Mouse (Mus musculus) left cerebral cortex, postnatal 10 days (tissue): Measurements from ENCODE around the gene Arl3. TPM values are rescaled to one million over a fixed set of nuclear protein-coding genes. Genes with fewer than 3 reads are reported as not detected.
"Not testable (repeated sequence)": the region's sequence is repeated elsewhere in the genome, so short reads cannot be mapped to it uniquely, and the experiment has no call there.

Source experiments
- DNase-seq, 2 experiments: peaks; one replicate each; pipeline ENCODE4 v3.0.0; 2021 to 2022; ENCODE audit warnings: low spot score in 2 of 2, mixed read lengths in 1 of 2; ENCODE audit errors: extremely low spot score in 1 of 2
- intact Hi-C: fragments of 180-260 bp; cut with DNase I; formaldehyde crosslinking; loops from one replicate; pipeline ENCODE4 v1.15.1; 2025
- total RNA-seq, 2 experiments: library from RNA; stranded (reverse); gene quantifications; 2 replicates each; pipeline ENCODE4 v1.2.3; 2021

Gene Arl3
- total RNA-seq, 2 experiments from 2014 or later: 103 to 104 TPM

DNA sequence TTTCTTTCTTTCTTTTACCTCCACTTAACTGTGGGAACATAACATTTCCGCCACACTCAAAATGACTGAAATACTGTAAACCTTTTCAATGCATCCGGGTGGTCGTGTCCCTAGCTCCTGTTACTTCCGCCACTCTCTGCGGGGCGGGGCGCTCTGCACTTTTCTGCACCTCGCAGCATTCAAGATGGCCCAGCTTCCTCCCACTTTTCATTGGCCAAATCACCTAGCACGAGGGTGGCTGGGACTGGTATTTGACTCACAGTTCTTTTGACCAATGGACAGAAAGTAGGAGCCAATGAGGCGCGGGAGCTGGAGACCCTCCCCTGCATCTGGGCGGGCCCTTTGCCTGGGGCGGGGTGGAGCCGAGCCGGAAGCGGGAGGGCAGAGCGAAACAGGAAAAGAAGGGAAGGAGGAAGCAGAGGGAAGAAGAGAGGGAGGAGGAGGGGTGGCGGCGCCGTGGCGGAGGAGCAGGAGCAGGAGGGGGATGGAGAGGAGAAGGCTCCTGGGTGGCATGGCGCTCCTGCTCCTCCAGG, 25.8 kb upstream of the Arl3 start, which contains the start of gene Wbp1l:
Gene Wbp1l (plus strand): TSS at position 365 of the 533 bp plus-strand sequence.
- DNase-seq: peak; percentile 97 to 99
- intact Hi-C loops: no loop called here

DNA sequence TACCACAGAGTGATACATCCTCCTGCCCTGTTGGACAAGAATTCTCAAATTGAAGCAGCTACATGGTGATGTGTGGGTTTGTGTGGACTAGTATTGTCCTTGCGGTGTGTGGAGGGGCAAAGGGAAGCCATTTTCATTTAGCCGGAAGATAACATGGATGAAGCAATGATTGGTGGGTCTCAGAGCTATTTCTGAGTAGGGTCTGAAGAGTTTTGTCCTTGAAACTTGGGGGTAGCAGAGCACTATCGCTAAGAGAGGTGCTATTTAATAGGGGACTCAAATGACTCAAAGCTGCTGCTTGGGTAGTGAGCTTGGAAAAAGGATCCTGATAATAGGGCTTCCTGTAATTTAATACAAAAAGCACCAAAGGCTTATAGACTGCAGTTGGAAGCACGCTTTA, 25.2 kb upstream of the Arl3 start:
- DNase-seq: no peak

DNA sequence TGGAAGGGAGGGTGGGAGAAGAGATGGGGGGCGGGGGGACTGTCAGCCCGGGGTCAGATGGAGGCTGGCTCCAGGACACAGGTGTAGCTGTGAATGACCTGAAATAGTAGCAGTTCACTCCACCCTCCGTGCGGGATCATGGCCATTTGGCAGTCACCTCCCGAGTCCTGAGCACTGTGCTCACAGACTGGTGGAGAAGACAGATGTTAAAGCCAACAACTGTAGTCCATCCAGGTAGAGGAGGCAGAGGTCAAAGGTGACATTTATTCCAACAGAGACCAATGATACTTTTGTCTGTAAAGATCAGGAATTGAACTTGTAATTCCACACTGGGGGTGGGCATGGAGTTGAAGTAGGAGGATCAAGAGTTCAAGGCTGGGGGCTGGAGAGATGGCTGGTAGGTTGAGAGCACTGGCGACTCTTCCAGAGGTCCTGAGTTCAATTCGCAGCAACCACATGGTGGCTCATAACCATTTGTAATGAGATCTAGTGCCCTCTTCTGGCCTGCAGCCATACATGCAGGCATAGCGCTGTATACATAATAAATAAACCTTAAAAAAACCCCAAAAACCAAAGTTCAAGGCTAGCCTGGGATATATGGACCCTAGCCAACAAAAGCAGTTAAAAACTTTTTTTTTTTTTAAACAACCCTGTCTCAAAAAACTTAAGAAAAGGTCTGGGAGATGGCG, 19.9 kb upstream of the Arl3 start:
- intact Hi-C loops: no loop called here
- no peak for DNase-seq

More for the DNA sequence above, 25.2 kb upstream of the Arl3 start:
- intact Hi-C loops: no loop called here

DNA sequence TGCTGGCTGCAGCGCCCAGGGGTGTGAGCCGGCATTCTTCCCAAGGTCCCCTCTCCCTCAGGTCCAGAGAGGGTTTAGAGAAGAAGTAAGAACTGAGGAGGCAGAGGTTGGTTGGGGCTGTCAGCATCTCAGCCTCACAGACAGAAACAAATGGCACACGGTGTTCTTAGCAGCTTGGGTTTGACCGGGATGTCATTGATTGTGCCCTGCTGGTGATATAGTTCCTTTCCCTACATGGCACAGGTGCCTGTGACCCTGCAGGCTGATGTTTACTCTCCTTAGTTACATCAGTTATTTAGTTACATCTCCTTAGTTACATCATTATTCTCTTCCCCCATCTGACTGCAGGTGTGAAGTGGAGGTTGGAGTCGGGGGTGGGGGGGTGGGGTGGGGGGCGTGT, 18.6 kb upstream of the Arl3 start:
- intact Hi-C loops: no loop called here
- DNase-seq: no peak

DNA sequence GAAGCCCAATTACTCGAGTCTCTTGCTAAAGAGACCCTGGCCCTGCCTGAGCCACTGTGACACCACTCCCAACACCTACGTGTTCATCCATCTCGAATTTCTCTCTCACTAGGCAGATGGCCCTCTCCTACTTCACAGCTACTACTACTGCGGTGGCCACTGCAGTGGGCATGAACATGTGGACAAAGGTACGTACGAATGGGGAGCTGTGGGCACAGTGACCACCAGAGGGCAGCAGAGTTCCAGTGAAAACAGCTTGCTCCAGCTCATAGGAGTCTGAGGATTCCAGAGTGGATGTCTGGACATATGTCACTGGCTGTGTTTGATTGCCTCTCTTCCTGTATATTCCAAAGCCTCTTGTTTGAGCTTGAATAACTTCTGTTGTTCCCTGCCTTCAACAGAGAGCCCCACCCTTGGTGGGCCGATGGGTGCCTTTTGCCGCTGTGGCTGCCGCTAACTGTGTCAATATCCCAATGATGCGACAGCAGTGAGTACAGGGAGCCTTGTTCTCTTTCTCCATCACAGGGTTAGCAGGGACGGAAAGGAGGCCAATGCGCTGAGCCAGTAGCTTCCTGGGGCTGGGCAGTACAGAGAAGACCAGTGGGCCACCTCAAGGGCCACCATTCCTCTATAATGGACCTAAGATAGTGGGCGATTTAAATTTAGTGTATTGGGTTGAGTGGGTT, 15.0 kb upstream of the Arl3 start:
- DNase-seq: peak; percentile 79 to 87
- intact Hi-C loops: loop anchor here (5.0 kb wide), 1 partner anchor 154 kb away; no protein-coding TSS in a partner anchor

DNA sequence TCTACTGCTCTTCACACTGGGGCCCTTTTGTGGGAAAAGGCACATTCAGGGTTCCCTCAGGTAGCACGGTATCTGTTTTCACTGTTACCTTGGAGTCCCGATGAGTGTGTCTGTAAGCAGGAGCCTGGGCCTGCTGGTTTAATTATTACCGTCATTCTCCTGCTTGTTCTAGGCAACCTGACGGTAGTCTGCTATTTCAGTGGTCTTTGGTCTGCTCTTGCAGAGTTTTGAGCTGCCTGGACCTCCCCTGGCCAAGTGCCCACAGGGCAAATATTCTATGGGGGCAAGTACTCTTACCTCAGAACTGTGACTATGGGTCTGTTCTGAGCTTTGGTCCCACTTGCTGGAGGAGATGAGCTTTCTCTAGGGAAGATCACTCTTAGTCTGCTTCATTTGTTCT, 2.2 kb upstream of the Arl3 start:
- no peak for DNase-seq
- intact Hi-C loops: no loop called here

DNA sequence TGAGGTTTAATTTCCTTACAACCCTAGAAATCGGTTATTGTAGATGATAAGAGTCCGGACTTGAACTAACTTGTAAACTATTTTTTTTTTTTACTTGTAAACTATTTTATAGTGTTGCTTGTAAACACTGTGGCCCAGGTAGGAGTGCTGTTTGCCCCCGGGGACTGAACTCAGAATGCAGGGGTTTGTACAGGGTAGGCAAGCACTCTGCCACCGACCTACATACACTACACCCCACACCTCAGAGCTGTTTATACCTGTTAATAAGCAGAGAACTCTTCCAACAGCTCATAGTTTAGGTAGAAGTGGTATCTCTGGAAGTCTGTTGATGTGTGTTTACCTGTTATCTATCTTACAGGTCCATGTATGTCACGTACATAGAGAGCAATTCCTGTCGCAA, 992 bp upstream of the Arl3 start:
- intact Hi-C loops: no loop called here
- DNase-seq: no peak

DNA sequence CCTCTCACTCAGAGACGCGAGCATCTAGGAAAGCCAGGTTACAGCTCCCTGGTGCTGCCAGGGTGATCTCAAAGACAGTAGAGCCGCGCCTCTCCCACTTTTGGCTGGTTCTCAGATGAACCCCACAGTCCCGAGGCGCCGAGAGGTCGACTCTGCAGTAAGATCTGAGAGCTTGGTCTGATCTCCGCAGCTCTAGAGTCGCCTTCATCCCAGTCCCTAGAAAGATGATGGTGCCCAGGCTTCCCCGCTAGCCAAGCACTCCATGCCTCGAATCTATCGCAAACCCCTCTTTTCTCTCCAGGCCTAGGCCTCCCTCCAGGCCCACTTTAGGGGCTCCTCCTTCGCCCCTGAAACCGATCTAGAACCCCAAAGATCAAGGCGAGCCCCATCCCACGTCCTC, 450 bp downstream of the Arl3 start:
- no peak for DNase-seq
- intact Hi-C loops: no loop called here

DNA sequence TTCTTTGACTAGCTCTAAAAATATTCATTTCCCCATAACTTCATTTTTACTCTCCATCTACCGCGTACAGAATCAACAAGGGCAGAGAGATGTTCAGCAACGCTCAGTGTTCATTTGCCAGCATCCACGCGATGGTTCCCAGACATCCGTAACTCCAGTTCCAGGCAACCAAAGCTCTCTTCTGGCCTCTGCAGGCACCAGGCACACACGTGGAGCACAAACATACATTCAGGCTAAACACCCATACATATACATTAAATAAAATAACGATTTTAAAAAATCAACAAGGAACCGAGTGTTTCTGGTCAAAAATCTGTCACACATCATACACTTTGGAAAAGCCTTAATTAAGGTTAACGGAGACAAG, 1.1 kb downstream of the Arl3 start:
- intact Hi-C loops: no loop called here
- DNase-seq: peak in 1 of 2 experiments; percentile 22

DNA sequence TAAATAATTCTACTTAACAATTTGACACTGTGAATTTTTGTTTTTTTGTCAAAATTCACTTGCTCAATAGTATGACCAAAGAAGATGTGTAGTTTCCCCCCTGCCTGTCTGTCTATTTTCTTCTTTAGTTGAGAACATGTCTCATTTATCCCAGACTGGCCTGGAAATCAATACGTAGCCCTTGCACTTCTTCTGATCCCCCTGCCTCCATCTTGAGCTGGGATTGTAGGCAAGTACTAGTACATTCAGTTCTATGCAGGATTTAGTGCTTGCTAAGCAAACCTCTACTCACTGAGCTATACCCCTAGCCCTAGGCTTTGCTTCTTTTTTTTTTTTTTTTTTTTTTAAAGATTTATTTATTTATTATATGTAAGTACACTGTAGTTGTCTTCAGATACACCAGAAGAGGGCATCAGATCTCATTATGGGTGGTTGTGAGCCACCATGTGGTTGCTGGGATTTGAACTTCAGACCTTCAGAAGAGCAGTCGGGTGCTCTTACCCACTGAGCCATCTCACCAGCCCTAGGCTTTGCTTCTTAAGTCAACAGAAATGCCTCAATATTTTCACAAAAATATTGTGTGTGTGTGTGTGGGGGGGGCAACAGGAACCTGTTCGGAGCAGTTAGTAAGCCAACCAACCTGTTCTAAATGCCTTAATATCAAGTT, 1.7 kb downstream of the Arl3 start:
- intact Hi-C loops, DNase-seq: not testable (repeated sequence)

DNA sequence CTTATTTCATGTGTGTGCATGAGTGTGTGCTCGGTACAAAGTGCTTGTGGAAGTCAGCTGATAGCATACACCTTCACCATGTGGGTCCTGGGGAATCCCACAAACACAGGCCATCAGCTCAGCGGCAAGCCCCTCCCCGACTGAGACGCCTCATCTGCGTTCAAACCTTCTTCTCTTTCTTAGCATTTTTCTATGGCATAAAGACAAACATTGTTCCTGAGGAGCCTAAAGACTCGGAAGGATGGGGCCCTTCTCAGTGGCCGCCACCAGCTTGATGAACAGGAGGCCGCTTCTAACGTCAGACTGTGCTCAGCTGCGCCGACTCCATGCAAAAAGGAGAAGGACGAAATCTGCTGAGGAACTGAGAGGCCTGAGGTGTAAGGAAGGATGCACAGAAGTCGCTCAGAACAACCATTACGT, 8.9 kb downstream of the Arl3 start:
- intact Hi-C loops: no loop called here

DNA sequence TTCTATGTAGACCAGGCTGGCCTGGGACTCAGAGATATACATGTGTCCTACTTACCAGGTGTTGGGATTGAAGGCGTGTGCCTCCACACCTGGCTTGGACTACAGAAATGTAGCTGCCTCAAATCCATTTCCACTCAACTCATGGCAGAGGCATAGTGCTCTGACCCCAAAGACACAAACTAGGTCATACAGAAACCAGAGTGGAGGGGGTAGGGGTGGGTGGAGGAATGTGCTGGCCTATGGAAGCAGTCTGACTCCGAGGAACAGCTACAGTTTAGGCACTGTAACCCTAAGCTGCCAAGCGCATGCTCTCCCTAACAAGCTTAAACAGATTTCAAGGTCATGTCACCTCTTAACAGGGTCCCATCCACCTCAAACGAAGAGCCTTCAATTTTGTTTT, 9.4 kb downstream of the Arl3 start:
- no peak for DNase-seq
- intact Hi-C loops: no loop called here

More for the DNA sequence above, 8.9 kb downstream of the Arl3 start:
- no peak for DNase-seq

DNA sequence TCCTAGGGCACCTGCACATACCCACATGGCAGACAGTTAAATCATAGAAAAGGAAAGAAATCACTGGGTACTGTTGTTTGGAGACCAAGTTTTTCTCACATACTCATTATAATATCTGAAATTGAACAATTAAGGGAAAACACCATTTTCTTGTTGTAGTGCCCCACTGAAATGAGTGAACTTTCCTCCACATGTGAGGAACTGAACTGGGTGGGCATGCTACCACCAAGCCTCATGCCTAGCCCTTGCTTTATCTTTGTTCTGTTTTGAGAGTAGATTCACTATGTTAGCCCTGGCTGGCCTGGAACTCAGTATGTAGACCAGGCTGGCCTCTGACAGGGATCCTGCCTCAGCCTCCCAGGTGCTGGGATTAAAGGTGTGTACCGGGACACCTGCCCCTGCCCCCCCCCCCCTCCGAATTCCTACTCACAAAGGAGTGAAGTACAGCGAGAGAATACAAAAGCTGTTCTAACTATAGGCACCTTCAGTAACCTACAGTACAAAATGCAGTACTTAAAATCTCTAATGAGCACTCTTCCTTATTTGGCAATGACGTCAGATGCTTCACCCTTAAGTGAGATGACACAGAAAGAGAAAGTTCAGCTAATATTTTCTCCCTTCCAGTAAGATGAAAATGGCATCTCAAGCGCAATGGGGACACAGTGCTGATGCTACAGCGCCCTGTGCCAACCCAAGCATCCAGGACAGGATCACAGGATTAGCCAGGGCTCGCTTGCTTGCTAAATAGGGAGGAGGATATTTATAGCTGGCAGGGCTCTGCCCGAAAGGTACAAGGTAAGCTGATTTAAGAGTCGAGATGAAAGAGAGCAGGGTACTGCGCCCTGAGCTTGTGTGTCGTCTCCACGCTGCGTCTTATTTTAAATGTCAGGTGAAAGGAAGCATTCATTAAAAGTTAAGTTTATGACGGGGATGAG, 10.2 kb downstream of the Arl3 start:
- intact Hi-C loops: no loop called here
- DNase-seq: no peak

DNA sequence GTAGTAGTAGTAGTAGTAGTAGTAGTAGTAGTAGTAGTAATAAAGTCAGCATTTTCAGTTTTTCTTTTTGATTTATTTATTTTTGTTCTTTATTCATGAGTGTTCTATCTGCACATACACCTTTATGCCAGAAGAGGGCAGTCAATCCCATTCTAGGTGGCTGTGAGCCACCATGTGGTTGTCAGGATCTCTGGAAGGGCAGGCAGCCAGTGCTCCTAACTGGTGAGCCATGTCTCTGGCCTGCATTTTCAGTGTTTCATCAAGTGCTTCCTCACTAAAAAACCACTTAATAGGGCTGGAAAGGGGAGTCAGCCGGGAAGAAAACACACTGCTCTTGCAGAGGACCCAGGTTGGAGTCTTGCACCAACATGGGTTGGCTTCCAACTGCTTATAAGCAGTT, 10.9 kb downstream of the Arl3 start:
- intact Hi-C loops: no loop called here
- peak; percentile 34 to 69 for DNase-seq

DNA sequence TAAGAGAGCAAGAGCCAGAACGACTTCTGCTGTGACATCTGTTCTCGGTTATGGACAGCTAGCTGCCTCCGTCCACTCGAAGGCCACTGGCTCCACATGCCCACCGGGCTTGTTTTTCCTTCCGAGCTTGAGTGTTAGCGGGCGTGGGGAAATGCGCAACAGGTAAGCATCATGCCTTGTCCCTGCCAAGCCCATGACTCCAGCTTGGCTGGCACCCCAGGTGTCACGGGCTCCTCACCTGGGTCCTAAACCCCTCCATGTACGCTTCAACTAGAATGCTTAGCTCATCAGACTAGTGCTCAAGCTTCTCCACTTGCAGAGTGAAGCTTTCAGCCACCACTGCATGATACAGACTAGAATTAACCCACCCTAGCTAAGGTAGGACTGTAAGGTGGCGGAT, 14.4 kb downstream of the Arl3 start:
- DNase-seq: no peak

DNA sequence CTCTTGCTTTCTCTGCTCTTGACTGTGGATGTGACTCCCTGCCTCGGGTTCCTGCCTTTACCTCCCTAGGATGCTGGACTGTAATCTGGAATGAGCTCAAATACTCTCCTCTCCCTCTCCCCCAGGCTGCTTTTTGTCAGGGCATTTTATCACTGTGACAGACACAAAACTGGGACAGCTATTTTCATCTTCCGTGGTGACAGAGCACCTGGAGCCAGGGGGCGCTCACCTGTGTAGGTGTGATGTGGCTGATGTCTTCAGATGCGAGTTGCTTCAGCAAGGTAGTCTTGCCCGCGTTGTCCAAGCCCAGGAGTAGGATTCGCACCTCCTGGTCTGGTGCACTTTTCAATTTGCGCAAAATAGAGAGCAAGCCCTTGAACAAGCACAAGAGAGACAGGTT, 15.0 kb downstream of the Arl3 start:
- no peak for DNase-seq
- intact Hi-C loops: no loop called here

More for the DNA sequence above, 14.4 kb downstream of the Arl3 start:
- intact Hi-C loops: no loop called here

DNA sequence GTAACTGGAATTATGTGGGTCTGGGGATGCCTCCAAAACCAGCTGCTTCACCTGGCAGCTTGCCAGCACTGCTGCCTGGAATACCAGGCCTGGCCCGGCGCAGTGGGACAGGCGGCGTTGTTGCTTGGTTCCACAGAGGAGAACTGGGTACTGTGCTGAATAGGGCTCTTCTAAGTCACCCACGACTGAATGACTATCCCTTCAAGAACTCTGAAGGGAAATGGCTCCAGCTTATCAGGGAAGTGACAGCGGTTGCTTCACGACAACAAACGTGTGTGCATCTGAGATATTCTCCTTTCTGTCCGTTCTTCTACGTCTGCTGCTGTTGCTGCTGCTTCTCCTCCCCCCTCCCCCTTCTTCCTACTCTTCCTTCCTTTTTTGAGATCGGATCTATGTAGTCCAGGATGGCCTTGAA, 19.4 kb downstream of the Arl3 start:
- DNase-seq: peak in 1 of 2 experiments; percentile 79

DNA sequence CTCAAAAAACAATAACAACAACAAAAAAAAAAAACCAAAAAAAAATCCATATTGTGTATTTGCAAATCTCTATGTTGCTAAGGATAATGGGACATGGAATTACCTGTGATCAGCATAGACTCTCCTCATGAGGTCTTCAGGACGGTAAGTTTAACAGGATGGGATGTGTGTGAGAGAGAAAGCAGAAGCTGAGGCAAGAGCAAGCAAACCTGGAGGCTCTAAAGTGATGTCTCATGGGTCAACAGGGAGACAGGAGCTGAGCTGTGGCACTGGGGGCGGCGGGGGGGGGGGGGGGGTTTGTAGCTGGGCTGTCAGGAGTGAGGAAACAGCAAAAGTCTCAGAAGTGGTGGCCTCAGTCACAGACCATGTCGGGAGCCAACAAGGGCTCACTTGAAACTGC, 20.5 kb downstream of the Arl3 start:
- DNase-seq: no peak
- intact Hi-C loops: no loop called here

More for the DNA sequence above, 19.4 kb downstream of the Arl3 start:
- intact Hi-C loops: no loop called here

DNA sequence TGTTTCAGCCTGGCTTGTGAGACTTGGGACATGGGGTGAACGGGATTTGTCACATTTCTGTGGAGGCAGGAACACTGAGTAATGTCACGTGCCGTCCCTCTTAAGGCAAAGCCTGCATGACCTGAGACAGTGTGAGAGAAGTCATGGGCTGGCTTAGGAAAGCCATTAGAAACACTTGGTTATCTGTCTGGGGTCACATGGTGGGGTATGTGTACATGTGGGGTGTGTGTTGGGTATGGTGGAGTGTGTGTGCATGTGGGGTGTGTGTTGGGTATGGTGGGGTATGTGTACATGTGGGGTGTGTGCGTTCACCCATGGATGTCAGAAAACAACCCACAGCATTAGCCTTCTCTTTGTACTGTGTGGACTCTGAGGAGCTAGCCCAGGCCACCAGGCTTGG, 22.6 kb downstream of the Arl3 start:
- intact Hi-C loops: no loop called here
- no peak for DNase-seq
